Mouse (Mus musculus) thymus, adult 2 months (tissue): ENCODE measurements around the gene Lrrfip2.

Experiments
- CTCF ChIP-seq: fragments of 200-500 bp; IDR thresholded peaks from 2 replicates; pipeline ENCODE4 v1.5.1; 2012; ENCODE audit warnings: mild to moderate bottlenecking, control low read depth, low read length, moderate library complexity, borderline replicate concordance; ENCODE audit not compliant: control insufficient read depth, poor library complexity, insufficient read depth; ENCODE audit errors: extremely low read depth
- POLR2A ChIP-seq: fragments of 200-500 bp; IDR thresholded peaks from 2 replicates; pipeline ENCODE4 v1.6.1; 2012; ENCODE audit warnings: mild to moderate bottlenecking, low read length, control low read depth, moderate library complexity; ENCODE audit not compliant: control insufficient read depth, poor library complexity, insufficient read depth; ENCODE audit errors: extremely low read depth

- TF ChIP-seq CTCF (no peak), POLR2A (no peak)
These were observed 13.5 kb upstream of the Lrrfip2 start for GRCm38 (mm10) chr9:111103893-111104292.
